Mouse (Mus musculus): Measurements from ENCODE around the gene Emx2.

- TF ChIP-seq CTCF (IDR thresholded peaks at IDR 0.05; ENCODE audit: control insufficient read depth, insufficient read depth, insufficient read length) (no peak), MAX (IDR thresholded peaks at IDR 0.05) (no peak), USF1 (IDR thresholded peaks at IDR 0.05; ENCODE audit: low read depth) (no peak)
Measured at GRCm38 (mm10) chr19:59467016-59467412, 8.8 kb downstream of the Emx2 start.
